Mouse (Mus musculus): Measurements from ENCODE around the gene Mrps26.

GRCm38 (mm10) chr2:130574960-130575359 lies 11.4 kb downstream of the Mrps26 start:
- TF ChIP-seq CTCF (IDR thresholded peaks at IDR 0.05; ENCODE audit: extremely low read depth, insufficient read length, insufficient replicate concordance, low read depth, low read length) (no peak), POLR2A (IDR thresholded peaks at IDR 0.05; ENCODE audit: low read depth, low read length) (no peak)

Data from small intestine, adult 2 months (tissue).